Mouse (Mus musculus) heart, postnatal 0 days (tissue): Measurements from ENCODE around the gene Tas1r2. TPM values are rescaled to one million over a fixed set of nuclear protein-coding genes. Genes with fewer than 3 reads are reported as not detected.
A peak's percentile ranks its signal among the peaks of the same experiment; 100 is the strongest.

Experiments
- ATAC-seq: fragments of 200-750 bp; cut with Nextera tagmentation; 2 replicates; pipeline ENCODE4 v1.8.0; 2017; ENCODE audit warnings: low read depth, moderate number of reproducible peaks, moderate library complexity; ENCODE audit not compliant: insufficient read depth
- DNase-seq: peaks from one replicate; pipeline ENCODE4 v3.0.0-alpha.2; 2016; ENCODE audit warnings: low spot score
- H3K27ac ChIP-seq: fragments of 300-500 bp; sonication (generic); 2 replicates; pipeline ENCODE4 v1.5.1; 2014; ENCODE audit warnings: low read depth, mild to moderate bottlenecking
- H3K27me3 ChIP-seq: fragments of 300-500 bp; sonication (generic); 2 replicates; pipeline ENCODE4 v1.6.1; 2014; ENCODE audit warnings: low read length, mixed read lengths; ENCODE audit not compliant: control insufficient read depth, insufficient read depth
- H3K36me3 ChIP-seq: fragments of 300-500 bp; sonication (generic); replicated peaks from 2 replicates; pipeline ENCODE4 v1.6.1; 2014; ENCODE audit warnings: low read length, mixed read lengths; ENCODE audit not compliant: control insufficient read depth, insufficient read depth
- H3K4me1 ChIP-seq: fragments of 300-500 bp; sonication (generic); 2 replicates; pipeline ENCODE4 v1.6.1; 2014; ENCODE audit warnings: antibody characterized with exemption; ENCODE audit not compliant: control insufficient read depth, insufficient read depth
- H3K4me2 ChIP-seq: fragments of 300-500 bp; sonication (generic); 2 replicates; pipeline ENCODE4 v1.6.1; 2014; ENCODE audit warnings: low read depth, mild to moderate bottlenecking, low read length, moderate library complexity
- H3K4me3 ChIP-seq: fragments of 300-500 bp; sonication (generic); 2 replicates; pipeline ENCODE4 v1.5.1; 2014; ENCODE audit warnings: low read depth, low read length
- H3K9ac ChIP-seq: fragments of 300-500 bp; sonication (generic); replicated peaks from 2 replicates; pipeline ENCODE4 v1.6.1; 2014; ENCODE audit warnings: low read depth, low read length, mixed read lengths
- H3K9me3 ChIP-seq: fragments of 300-500 bp; sonication (generic); replicated peaks from 2 replicates; pipeline ENCODE4 v1.6.1; 2016; ENCODE audit warnings: low read length; ENCODE audit not compliant: control insufficient read depth
- CTCF ChIP-seq: IDR thresholded peaks from 2 replicates; pipeline ENCODE4 v1.5.1; 2016; ENCODE audit warnings: antibody characterized with exemption, control low read depth, low read depth
- EP300 ChIP-seq: IDR thresholded peaks from 2 replicates; pipeline ENCODE4 v1.6.1; 2016; ENCODE audit warnings: antibody characterized with exemption, low read depth
- WGBS: fragments of 180-500 bp; shearing (Covaris S2); extraction: QIAGEN DNeasy Blood & Tissue Kit; methylation state at CpG from one replicate; pipeline ENCODE4 v1.1.7; 2014; 5-methylcytosine and 5-hydroxymethylcytosine counted together
- polyA plus RNA-seq: library from polyadenylated mRNA; unstranded; fragments of >200 nt; fragmentation: Nextera tagmentation; extraction: Ambion mirVana; gene quantifications from 2 replicates; pipeline ENCODE4 v1.2.1, GENCODE M21; 2015
- total RNA-seq: library from RNA; depleted of rRNA; stranded (reverse); fragments of >200 nt; gene quantifications from 2 replicates; pipeline ENCODE4 v1.2.3, GENCODE M21; 2014; ENCODE audit warnings: low replicate concordance

Tas1r2 gene
- total and polyA plus RNA-seq, 2 experiments from 2014 or later = not detected

DNA sequence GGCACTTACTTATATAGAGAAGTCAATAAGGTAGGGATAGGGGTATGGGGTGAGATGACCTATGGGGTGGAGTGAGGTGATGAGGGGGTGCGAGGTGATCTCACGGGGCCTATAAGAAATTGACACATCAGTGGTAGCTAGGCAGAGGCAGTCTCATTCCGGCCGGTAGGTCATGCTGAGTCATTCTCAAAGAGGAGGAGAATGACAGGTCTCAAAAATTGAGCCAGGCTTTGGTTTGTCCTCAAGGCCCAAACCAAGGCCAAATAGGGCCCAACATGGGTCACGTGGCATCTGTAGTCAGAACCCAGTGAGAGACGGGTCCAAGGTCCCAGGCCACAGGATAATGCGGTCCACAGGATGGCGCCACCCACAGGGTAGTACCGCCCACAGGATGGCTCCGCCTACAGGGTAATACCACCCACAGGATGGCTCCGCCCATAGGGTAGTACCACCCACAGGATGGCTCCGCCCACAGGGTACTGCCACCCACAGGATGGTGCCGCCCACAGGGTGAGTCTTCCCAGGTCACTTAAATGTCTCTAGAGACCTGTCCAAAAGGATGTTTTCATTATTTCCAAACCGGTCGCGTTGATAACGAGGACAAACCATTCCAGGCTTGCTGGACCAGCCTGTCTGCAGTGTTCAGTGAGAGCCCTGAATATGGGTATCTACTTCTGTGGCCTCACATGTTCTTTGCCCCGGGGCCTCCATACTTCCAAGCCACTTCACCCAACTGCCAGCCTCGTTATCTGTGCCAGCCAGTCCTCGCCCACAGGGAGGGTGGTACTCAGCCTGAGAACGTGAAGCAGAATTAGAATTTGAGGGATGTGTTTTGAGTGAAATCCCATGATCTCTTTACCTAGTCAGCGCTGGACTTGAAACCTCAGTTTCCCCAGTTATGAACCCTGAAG lies 30.6 kb downstream of the Tas1r2 start:
- Histone ChIP-seq H3K27ac (no peak overlapping the region), H3K4me2 (no peak overlapping the region), H3K9me3 (0 out of 2 replicates have a peak, but pooled peaks cover 13% of the 10 kb centered on the region), H3K27me3 (no peaks in the 10 kb centered on the region), H3K36me3 (no peaks in the 10 kb centered on the region), H3K4me1 (no peaks in the 10 kb centered on the region), H3K9ac (no peak overlapping the region), H3K4me3 (no peak overlapping the region)
- 66% methylated on average over 22 of the region's 22 CpGs for WGBS
- DNase-seq (no peak), ATAC-seq (0 out of 2 replicates have a peak, but pooled peaks have one; percentile 30)
- TF ChIP-seq EP300 (no peak), CTCF (no peak)

GRCm38 (mm10) chr4:139684639-139685017 lies 31.3 kb downstream of the Tas1r2 start:
- no peaks in the 10 kb centered on the region for H3K4me1 ChIP-seq
- no peak overlapping the region for H3K9ac ChIP-seq
- H3K4me3 ChIP-seq = no peak overlapping the region
- no peaks in the 10 kb centered on the region for H3K27me3 ChIP-seq
- H3K4me2 ChIP-seq = no peak overlapping the region
- ATAC-seq = no peak
- DNase-seq = no peak
- H3K9me3 ChIP-seq = 0 out of 2 replicates have a peak, but pooled peaks cover 7% of the 10 kb centered on the region
- 5% methylated on average over 3 of the region's 3 CpGs for WGBS
- H3K27ac ChIP-seq = no peak overlapping the region
- TF ChIP-seq EP300 = no peak
- peak; percentile 73 for TF ChIP-seq CTCF
- H3K36me3 ChIP-seq = no peaks in the 10 kb centered on the region

- no peaks in the 10 kb centered on the region for H3K4me1 ChIP-seq
- H3K9me3 ChIP-seq = no peaks in the 10 kb centered on the region
- DNase-seq (no peak), ATAC-seq (no peak)
- H3K36me3 ChIP-seq = no peaks in the 10 kb centered on the region
- no peak overlapping the region for H3K27ac ChIP-seq
- TF ChIP-seq EP300 (no peak), CTCF (no peak)
- H3K4me2 ChIP-seq = no peak overlapping the region
- H3K4me3 ChIP-seq = no peak overlapping the region
- H3K27me3 ChIP-seq = peaks cover 9% of the 10 kb centered on the region; the same call in 1 of the 2 replicates
- H3K9ac ChIP-seq = no peak overlapping the region
- WGBS = 63% methylated on average over 9 of the region's 9 CpGs
Observed at GRCm38 (mm10) chr4:139688058-139688457, 34.7 kb downstream of the Tas1r2 start.

GRCm38 (mm10) chr4:139689627-139690269 lies 36.4 kb downstream of the Tas1r2 start:
- Histone ChIP-seq H3K36me3 (no peaks in the 10 kb centered on the region), H3K4me2 (no peak overlapping the region), H3K27me3 (peaks cover 9% of the 10 kb centered on the region; the same call in 1 of the 2 replicates), H3K9ac (no peak overlapping the region), H3K9me3 (no peaks in the 10 kb centered on the region), H3K27ac (no peak overlapping the region), H3K4me1 (no peaks in the 10 kb centered on the region), H3K4me3 (no peak overlapping the region)
- TF ChIP-seq EP300 (no peak), CTCF (no peak)
- WGBS = 20% methylated on average over 7 of the region's 7 CpGs
- ATAC-seq (no peak), DNase-seq (no peak)

- no peak for DNase-seq
- Histone ChIP-seq H3K4me2 (no peak overlapping the region), H3K9ac (no peak overlapping the region), H3K4me1 (no peaks in the 10 kb centered on the region), H3K36me3 (no peaks in the 10 kb centered on the region), H3K27ac (no peak overlapping the region), H3K4me3 (no peak overlapping the region), H3K27me3 (peaks cover 21% of the 10 kb centered on the region; the same call in 1 of the 2 replicates), H3K9me3 (no peaks in the 10 kb centered on the region)
- WGBS = 45% methylated on average over 5 of the region's 5 CpGs
- no peak for ATAC-seq
- no peak for TF ChIP-seq CTCF
- no peak for TF ChIP-seq EP300
Observed at GRCm38 (mm10) chr4:139693315-139693714, 40.0 kb downstream of the Tas1r2 start.
